Comparison of ENCODE assay signal across 24 mouse cellular contexts in the genomic region with DNA sequence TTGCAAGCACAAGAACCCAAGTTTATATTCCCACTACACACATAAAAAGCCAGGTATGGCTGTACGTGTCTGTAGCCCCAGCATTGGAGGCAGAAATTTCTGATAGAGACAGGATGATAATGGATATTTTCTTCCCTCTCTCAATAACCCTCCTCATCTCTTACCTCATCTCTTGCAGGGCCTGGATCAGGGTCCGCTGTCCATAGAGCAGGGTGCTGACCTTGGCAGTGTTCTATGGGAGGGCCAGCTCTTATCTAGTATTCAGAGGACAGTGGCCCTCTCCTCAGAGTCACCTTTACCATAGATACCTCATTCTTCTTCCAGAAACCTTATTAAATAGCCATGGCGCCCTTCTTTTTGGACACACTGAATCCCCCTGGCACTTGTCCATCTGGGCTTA. TPM values are rescaled to one million over a fixed set of nuclear protein-coding genes. Genes with fewer than 3 reads are reported as not detected.
"Had no signal": no experiment of that assay in that cellular context is flagged by ENCODE, and none has a peak within 500 bp of the region (broad histone marks: within the 10 kb centered on the region; RNA-seq: fewer than 3 reads in every experiment).

No protein-coding gene starts in this region.

- H3K4me1 ChIP-seq: liver, embryonic 13.5 days had no signal

- H3K36me3 ChIP-seq: liver, embryonic 13.5 days; midbrain, embryonic 13.5 days; neural tube, embryonic 12.5 days; neural tube, embryonic 15.5 days; stomach, embryonic 15.5 days had no signal

- H3K9ac ChIP-seq: liver, embryonic 13.5 days; midbrain, embryonic 13.5 days; neural tube, embryonic 12.5 days; neural tube, embryonic 15.5 days; stomach, embryonic 15.5 days had no signal

- H3K4me2 ChIP-seq: liver, embryonic 13.5 days; midbrain, embryonic 13.5 days; neural tube, embryonic 12.5 days; neural tube, embryonic 15.5 days; stomach, embryonic 15.5 days had no signal

- ATAC-seq: midbrain, embryonic 13.5 days had no signal

- H3K9me3 ChIP-seq: liver, embryonic 13.5 days; midbrain, embryonic 13.5 days; neural tube, embryonic 12.5 days; neural tube, embryonic 15.5 days; stomach, embryonic 15.5 days had no signal

- H3K4me3 ChIP-seq: left cerebral cortex, adult 2 months; liver, embryonic 13.5 days; midbrain, embryonic 13.5 days; neural tube, embryonic 12.5 days; neural tube, embryonic 15.5 days; stomach, embryonic 15.5 days had no signal

- H3K27ac ChIP-seq: left cerebral cortex, adult 2 months; liver, embryonic 13.5 days; midbrain, embryonic 13.5 days; neural tube, embryonic 12.5 days; neural tube, embryonic 15.5 days; stomach, embryonic 15.5 days had no signal

- DNase-seq: kidney, adult 8-10 months; kidney, postnatal 25 days; layer of hippocampus, postnatal 36 days; liver, embryonic 13.5 days; lung, adult 2 months; lung, postnatal 14 days; lung, postnatal 4 days; right cerebral cortex, adult 18-20 months; right cerebral cortex, postnatal 14 days; right cerebral cortex, postnatal 4 days; thymus, postnatal 25 days had no signal

RNA-seq across cellular contexts. Expression of a gene that starts 3.7 kb away (rescaled TPM):
- polyA plus RNA-seq: kidney, embryonic 16.5 days; large intestine, adult 2 months; limb, embryonic 11.5 days; limb, embryonic 14.5 days; liver, adult 2 months; liver, embryonic 13.5 days; liver, embryonic 16.5 days; lung, adult 2 months; lung, embryonic 16.5 days; neural tube, embryonic 12.5 days; stomach, embryonic 15.5 days had no signal

RNA-seq across cellular contexts. Expression of a gene that starts 10.8 kb away (rescaled TPM):
- polyA plus RNA-seq: kidney, embryonic 16.5 days; limb, embryonic 11.5 days; limb, embryonic 14.5 days; liver, adult 2 months; liver, embryonic 16.5 days; lung, embryonic 16.5 days; midbrain, embryonic 13.5 days; midbrain, embryonic 16.5 days; neural tube, embryonic 12.5 days; neural tube, embryonic 15.5 days; stomach, embryonic 15.5 days had no signal
